Comparison of ENCODE assay signal across 8 mouse cellular contexts in genomic region chr1:91493938-91494337, GRCm38 (mm10). TPM values are rescaled to one million over a fixed set of nuclear protein-coding genes. Genes with fewer than 3 reads are reported as not detected.
DNase-seq lines count a peak whose midpoint lies in the region; ATAC-seq and TF ChIP-seq lines count a peak whose summit lies in the region.

No protein-coding gene starts in this region.

- DNase-seq in heart, embryonic 10.5 days (ENCODE audit: low spot score), result peak; percentile 72
- no peak for DNase-seq in heart, postnatal 4 days
- no peak for DNase-seq in MEL (ENCODE audit: low read depth, low spot score)
- no peak for DNase-seq in liver, postnatal 0 days
- DNase-seq in right cerebral cortex, postnatal 36 days (ENCODE audit: low spot score in 2 of 2), result no peak
- no peak for DNase-seq in frontal cortex, postnatal 25 days (ENCODE audit: low spot score in 2 of 2)
- DNase-seq in thymus, postnatal 36 days, result no peak

- no peak for TF ChIP-seq EP300 in MEL (IDR thresholded peaks at IDR 0.05; ENCODE audit: low read depth in 1 of 2, low read length in 2 of 2)
- no peak for TF ChIP-seq EP300 in liver, postnatal 0 days (IDR thresholded peaks at IDR 0.05; ENCODE audit: low read depth)

- peak overlapping the region; percentile 68 for H3K4me2 ChIP-seq in forebrain, embryonic 16.5 days (ENCODE audit: low read length)
- peak overlapping the region; percentile 98 for H3K4me2 ChIP-seq in liver, postnatal 0 days (ENCODE audit: low read depth, low read length)

- no peak for TF ChIP-seq CTCF in MEL (IDR thresholded peaks at IDR 0.05 in 2 of 3, conservative IDR thresholded peaks at IDR 0.05 in 1 of 3; ENCODE audit: control insufficient read depth in 1 of 3, insufficient read depth in 1 of 3, low read depth in 2 of 3, low read length in 3 of 3, poor library complexity in 1 of 3, severe bottlenecking in 1 of 3)
- TF ChIP-seq CTCF in liver, postnatal 0 days (IDR thresholded peaks at IDR 0.05; ENCODE audit: low read depth), result no peak

- peak; percentile 11 for ATAC-seq in forebrain, embryonic 16.5 days
- ATAC-seq in liver, postnatal 0 days, result no peak

- 41% methylated on average over 3 of the region's 3 CpGs for WGBS in heart, embryonic 10.5 days
- 36% methylated on average over 3 of the region's 3 CpGs for WGBS in forebrain, embryonic 16.5 days
- 35% methylated on average over 3 of the region's 3 CpGs for WGBS in liver, postnatal 0 days (ENCODE audit: insufficient replicate concordance)

- peaks cover 16% of the 10 kb centered on the region for H3K4me1 ChIP-seq in heart, embryonic 10.5 days
- peaks cover 0 to 17% of the 10 kb centered on the region in 2 experiments; a peak in 2 of 4 replicates for H3K4me1 ChIP-seq in MEL (ENCODE audit: control insufficient read depth in 1 of 2, insufficient read depth in 2 of 2, low read length in 2 of 2)
- H3K4me1 ChIP-seq in forebrain, embryonic 16.5 days (replicated peaks; ENCODE audit: control insufficient read depth, insufficient read depth, low read length), result peaks cover 14% of the 10 kb centered on the region
- H3K4me1 ChIP-seq in liver, postnatal 0 days (ENCODE audit: insufficient read depth), result peaks cover 19% of the 10 kb centered on the region

- peaks cover 11% of the 10 kb centered on the region for H3K79me2 ChIP-seq in MEL (ENCODE audit: control insufficient read depth, insufficient read depth, low read length, poor library complexity)

- TF ChIP-seq RAD21 in MEL (IDR thresholded peaks at IDR 0.05; ENCODE audit: low read depth, low read length), result no peak

- H3K9ac ChIP-seq in MEL (ENCODE audit: control insufficient read depth, low read depth, low read length, poor library complexity, severe bottlenecking), result peak overlapping the region; percentile 63
- H3K9ac ChIP-seq in forebrain, embryonic 16.5 days (replicated peaks; ENCODE audit: low read depth, low read length), result peak overlapping the region; percentile 89
- H3K9ac ChIP-seq in liver, postnatal 0 days (replicated peaks), result 0 out of 2 replicates have a peak overlapping the region, but pooled peaks have one; percentile 75

- no peaks in the 10 kb centered on the region for H3K9me3 ChIP-seq in heart, embryonic 10.5 days
- no peaks in the 10 kb centered on the region for H3K9me3 ChIP-seq in MEL (replicated peaks; ENCODE audit: insufficient read depth, low read length)
- H3K9me3 ChIP-seq in forebrain, embryonic 16.5 days (ENCODE audit: control insufficient read depth, low read length), result no peaks in the 10 kb centered on the region
- no peaks in the 10 kb centered on the region for H3K9me3 ChIP-seq in liver, postnatal 0 days (ENCODE audit: low read length)

- TF ChIP-seq POLR2A in MEL (IDR thresholded peaks at IDR 0.05; ENCODE audit: control insufficient read depth in 1 of 2, insufficient read depth in 1 of 2, low read depth in 1 of 2, low read length in 2 of 2, poor library complexity in 1 of 2), result no peak

- H3K27ac ChIP-seq in heart, embryonic 10.5 days, result no peak overlapping the region
- no peak overlapping the region for H3K27ac ChIP-seq in MEL (ENCODE audit: control insufficient read depth, low read depth, low read length)
- H3K27ac ChIP-seq in forebrain, embryonic 16.5 days (ENCODE audit: low read length), result no peak overlapping the region
- H3K27ac ChIP-seq in liver, postnatal 0 days (ENCODE audit: low read depth), result no peak overlapping the region

- peak overlapping the region; percentile 99 for H3K4me3 ChIP-seq in heart, embryonic 10.5 days
- H3K4me3 ChIP-seq in MEL (ENCODE audit: control insufficient read depth in 1 of 2, insufficient read depth in 1 of 2, low read depth in 2 of 2, low read length in 2 of 2), result peak overlapping the region; percentile 57 to 85
- H3K4me3 ChIP-seq in forebrain, embryonic 16.5 days (replicated peaks; ENCODE audit: low read length), result peak overlapping the region; percentile 92
- peak overlapping the region; percentile 90 for H3K4me3 ChIP-seq in liver, postnatal 0 days (ENCODE audit: low read depth, low read length)

- H3K36me3 ChIP-seq in heart, embryonic 10.5 days, result no peaks in the 10 kb centered on the region
- no peaks in the 10 kb centered on the region; a peak in 1 of 4 replicates for H3K36me3 ChIP-seq in MEL (ENCODE audit: control insufficient read depth in 1 of 2, insufficient read depth in 2 of 2, low read length in 2 of 2)
- no peaks in the 10 kb centered on the region for H3K36me3 ChIP-seq in forebrain, embryonic 16.5 days (ENCODE audit: control insufficient read depth, insufficient read depth)
- 0 out of 2 replicates have a peak, but pooled peaks cover 2% of the 10 kb centered on the region for H3K36me3 ChIP-seq in liver, postnatal 0 days (replicated peaks; ENCODE audit: insufficient read depth, low read length)

- peaks cover 11% of the 10 kb centered on the region; the same call in 1 of the 2 replicates for H3K27me3 ChIP-seq in heart, embryonic 10.5 days (ENCODE audit: insufficient read depth, poor library complexity, severe bottlenecking)
- no peaks in the 10 kb centered on the region; a peak in 1 of 4 replicates for H3K27me3 ChIP-seq in MEL (ENCODE audit: control insufficient read depth in 1 of 2, insufficient read depth in 2 of 2, low read length in 2 of 2)
- no peaks in the 10 kb centered on the region for H3K27me3 ChIP-seq in forebrain, embryonic 16.5 days (replicated peaks; ENCODE audit: control insufficient read depth, insufficient read depth, low read length)
- H3K27me3 ChIP-seq in liver, postnatal 0 days (ENCODE audit: insufficient read depth, low read length), result no peaks in the 10 kb centered on the region

TF ChIP-seq in MEL, 35 proteins besides CTCF, POLR2A, EP300 and RAD21:
- TF ChIP-seq ZC3H11A (IDR thresholded peaks at IDR 0.05; ENCODE audit: low read depth, low read length), result no peak
- TF ChIP-seq JUND (IDR thresholded peaks at IDR 0.05; ENCODE audit: low read depth, low read length), result no peak
- no peak for TF ChIP-seq MAX (IDR thresholded peaks at IDR 0.05; ENCODE audit: low read length)
- no peak for TF ChIP-seq TCF12 (IDR thresholded peaks at IDR 0.05; ENCODE audit: low read depth, low read length)
- TF ChIP-seq MYB (IDR thresholded peaks at IDR 0.05; ENCODE audit: low read depth, low read length), result no peak
- no peak for TF ChIP-seq POLR2AphosphoS2 (IDR thresholded peaks at IDR 0.05; ENCODE audit: low read length)
- no peak for TF ChIP-seq MXI1 (IDR thresholded peaks at IDR 0.05; ENCODE audit: low read depth, low read length)
- no peak for TF ChIP-seq SIN3A (IDR thresholded peaks at IDR 0.05; ENCODE audit: low read length)
- no peak for TF ChIP-seq MYC (IDR thresholded peaks at IDR 0.05; ENCODE audit: low read depth, low read length)
- no peak for TF ChIP-seq POLR2AphosphoS5 (IDR thresholded peaks at IDR 0.05; ENCODE audit: borderline replicate concordance, low read depth, low read length)
- TF ChIP-seq KAT2A (conservative IDR thresholded peaks at IDR 0.05; ENCODE audit: low read depth, low read length), result no peak
- TF ChIP-seq ZKSCAN1 (IDR thresholded peaks at IDR 0.05; ENCODE audit: low read depth, low read length), result no peak
- no peak for TF ChIP-seq MEF2A (IDR thresholded peaks at IDR 0.05; ENCODE audit: extremely low read depth, insufficient replicate concordance, low read depth, low read length, poor library complexity, severe bottlenecking)
- TF ChIP-seq USF1 (IDR thresholded peaks at IDR 0.05; ENCODE audit: low read depth, low read length), result no peak
- TF ChIP-seq CHD2 (IDR thresholded peaks at IDR 0.05; ENCODE audit: low read length), result no peak
- no peak for TF ChIP-seq TBP (IDR thresholded peaks at IDR 0.05; ENCODE audit: low read depth, low read length)

RNA-seq across cellular contexts. Expression of gene Traf3ip1, which starts 0.5 kb away (rescaled TPM):
- polyA plus RNA-seq in heart, embryonic 10.5 days (2016; fragmentation: Nextera tagmentation; extraction: Ambion mirVana), result 6.1 and 7.3 TPM in 2 replicates
- 1 to 10 TPM; 4.3 to 4.6 TPM for total RNA-seq in heart, postnatal 4 days (2021)
- total RNA-seq in MEL (2012; rRNA removed), result 12.0 and 13.6 TPM in 2 replicates
- polyA plus RNA-seq in MEL (2012; ENCODE audit: insufficient read depth in 1 of 2, insufficient read length in 2 of 2, low read depth in 1 of 2, low replicate concordance in 2 of 2, missing spikeins in 1 of 2), result 10 to 100 TPM in 1 of 2 experiments, not detected in 1; 19.6 TPM
- 10.9 and 13.2 TPM in 2 replicates for polyA plus RNA-seq in forebrain, embryonic 16.5 days (2015; fragmentation: Nextera tagmentation; extraction: Ambion mirVana)
- 2.2 and 2.5 TPM in 2 replicates for polyA plus RNA-seq in liver, postnatal 0 days (2015; fragmentation: Nextera tagmentation; extraction: Ambion mirVana)

RNA-seq across cellular contexts. Expression of gene Per2, which starts 34.8 kb away (rescaled TPM):
- 3.2 and 4.9 TPM in 2 replicates for polyA plus RNA-seq in heart, embryonic 10.5 days (2016; fragmentation: Nextera tagmentation; extraction: Ambion mirVana)
- total RNA-seq in heart, postnatal 4 days (2021), result 10 to 100 TPM in 1 of 2 experiments, 1 to 10 TPM in 1; 8.5 to 11.2 TPM
- total RNA-seq in MEL (2012; rRNA removed), result 3.9 and 4.3 TPM in 2 replicates
- 1 to 10 TPM in 1 of 2 experiments, not detected in 1; 8.3 TPM for polyA plus RNA-seq in MEL (2012; ENCODE audit: insufficient read depth in 1 of 2, insufficient read length in 2 of 2, low read depth in 1 of 2, low replicate concordance in 2 of 2, missing spikeins in 1 of 2)
- polyA plus RNA-seq in forebrain, embryonic 16.5 days (2015; fragmentation: Nextera tagmentation; extraction: Ambion mirVana), result 5.6 and 6.3 TPM in 2 replicates
- polyA plus RNA-seq in liver, postnatal 0 days (2015; fragmentation: Nextera tagmentation; extraction: Ambion mirVana), result 2.4 and 2.5 TPM in 2 replicates

RNA-seq across cellular contexts. Expression of gene Asb1, which starts 46.4 kb away (rescaled TPM):
- 9.0 and 11.1 TPM in 2 replicates for polyA plus RNA-seq in heart, embryonic 10.5 days (2016; fragmentation: Nextera tagmentation; extraction: Ambion mirVana)
- total RNA-seq in heart, postnatal 4 days (2021), result 10 to 100 TPM; 17.5 to 18.2 TPM
- 38.4 and 41.3 TPM in 2 replicates for total RNA-seq in MEL (2012; rRNA removed)
- 10 to 100 TPM in 1 of 2 experiments, not detected in 1; 37.9 TPM for polyA plus RNA-seq in MEL (2012; ENCODE audit: insufficient read depth in 1 of 2, insufficient read length in 2 of 2, low read depth in 1 of 2, low replicate concordance in 2 of 2, missing spikeins in 1 of 2)
- 13.7 and 14.1 TPM in 2 replicates for polyA plus RNA-seq in forebrain, embryonic 16.5 days (2015; fragmentation: Nextera tagmentation; extraction: Ambion mirVana)
- 4.6 and 4.8 TPM in 2 replicates for polyA plus RNA-seq in liver, postnatal 0 days (2015; fragmentation: Nextera tagmentation; extraction: Ambion mirVana)
